Mouse (Mus musculus): ENCODE measurements around the gene Ephb1. TPM values are rescaled to one million over a fixed set of nuclear protein-coding genes. Genes with fewer than 3 reads are reported as not detected.

The Ephb1 gene
- polyA plus RNA-seq, 1 experiment = not detected

GRCm38 (mm10) chr9:102249124-102249816 lies 105.2 kb downstream of the Ephb1 start:
- no peak for TF ChIP-seq GATA1 (IDR thresholded peaks at IDR 0.05; ENCODE audit: low read length)

- TF ChIP-seq GATA1 (IDR thresholded peaks at IDR 0.05; ENCODE audit: low read length) = no peak
Observed at GRCm38 (mm10) chr9:102245551-102245950, 108.9 kb downstream of the Ephb1 start.

GRCm38 (mm10) chr9:102243296-102243695 lies 111.2 kb downstream of the Ephb1 start:
- TF ChIP-seq GATA1 (IDR thresholded peaks at IDR 0.05; ENCODE audit: low read length) = no peak

DNA sequence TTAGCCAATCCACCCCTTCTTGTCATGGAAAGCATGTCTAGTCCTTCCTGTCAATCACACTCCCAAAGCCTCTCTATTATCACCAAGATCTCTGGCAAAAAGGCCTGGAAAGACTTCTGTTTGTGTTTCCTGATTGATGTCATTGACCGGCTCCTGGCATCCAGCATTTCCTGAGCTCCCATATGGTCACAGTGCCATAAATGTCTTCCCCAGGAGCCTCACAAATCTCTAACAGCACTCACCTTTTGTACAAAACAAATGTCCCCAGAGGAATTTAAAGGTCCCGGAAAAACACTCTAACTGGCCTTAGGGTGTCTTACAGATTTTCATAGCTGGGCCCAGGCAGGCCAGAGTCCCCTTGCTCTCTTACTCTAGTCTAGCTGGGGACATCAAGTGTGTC lies 112.9 kb downstream of the Ephb1 start:
- no peak for TF ChIP-seq GATA1 (IDR thresholded peaks at IDR 0.05; ENCODE audit: low read length)

- no peak for TF ChIP-seq GATA1 (IDR thresholded peaks at IDR 0.05; ENCODE audit: low read length)
Observed at GRCm38 (mm10) chr9:102240215-102240614, 114.3 kb downstream of the Ephb1 start.

- no peak for TF ChIP-seq GATA1 (IDR thresholded peaks at IDR 0.05; ENCODE audit: low read length)
Observed at GRCm38 (mm10) chr9:102235444-102235951, 119.0 kb downstream of the Ephb1 start.

DNA sequence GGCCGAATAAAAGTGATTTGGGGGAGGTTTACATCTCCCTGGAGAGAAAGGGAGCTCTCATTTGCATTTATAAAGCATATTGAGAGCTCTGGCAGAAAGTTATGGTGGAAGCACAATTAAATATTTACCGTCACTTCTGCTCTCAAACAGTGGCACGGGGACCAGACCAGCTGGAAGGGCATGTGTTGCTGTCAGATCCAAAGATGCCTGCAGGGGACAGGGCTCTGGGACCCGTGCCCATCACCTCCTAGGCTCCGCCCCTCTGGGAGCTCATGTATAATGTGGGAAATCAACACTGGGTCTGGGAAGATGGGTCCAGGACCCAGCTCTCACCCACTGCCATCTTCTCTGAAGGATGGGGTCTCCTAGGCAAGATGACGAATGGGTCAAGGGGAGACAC lies 123.2 kb downstream of the Ephb1 start:
- TF ChIP-seq GATA1 (IDR thresholded peaks at IDR 0.05; ENCODE audit: low read length) = no peak

DNA sequence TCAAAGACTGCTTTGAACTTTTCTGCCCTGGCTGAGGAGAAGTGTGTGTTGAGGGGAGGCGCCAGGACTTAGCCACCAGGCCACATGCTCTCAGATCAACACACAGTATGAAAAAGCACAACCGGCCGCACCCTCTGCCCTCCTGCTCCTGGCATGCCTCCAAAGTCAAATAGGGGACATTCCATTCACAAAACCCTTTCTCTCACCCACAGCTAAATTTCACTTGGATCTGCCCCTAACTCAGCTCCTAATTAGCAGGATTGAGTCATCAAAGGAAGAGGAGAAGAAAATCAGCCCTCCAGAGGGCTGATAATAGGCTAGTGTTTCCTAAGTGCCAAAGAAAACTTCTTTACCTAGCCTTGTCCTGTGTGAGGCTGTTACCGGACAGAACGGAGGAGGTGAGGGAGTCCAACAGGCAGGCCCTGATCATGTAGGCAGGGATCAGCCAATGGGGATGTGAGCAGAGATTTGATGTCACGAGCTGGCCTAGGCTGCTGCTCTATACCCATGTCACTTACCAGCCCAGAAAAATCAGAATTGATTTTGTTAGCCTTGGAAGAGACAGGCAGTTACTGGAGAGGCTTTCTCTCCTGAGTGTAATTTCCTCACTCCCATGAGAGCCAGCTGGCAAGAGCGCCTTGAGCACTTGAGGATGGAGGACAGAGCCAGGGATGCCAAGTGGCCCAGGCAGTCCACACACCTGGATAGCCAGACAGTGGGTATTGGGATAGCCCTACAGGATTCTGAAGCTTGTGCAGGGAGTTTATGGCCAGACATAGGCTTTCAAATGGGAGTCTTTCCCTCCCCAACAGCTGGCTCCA lies 137.5 kb downstream of the Ephb1 start:
- TF ChIP-seq GATA1 (IDR thresholded peaks at IDR 0.05; ENCODE audit: low read length) = no peak

DNA sequence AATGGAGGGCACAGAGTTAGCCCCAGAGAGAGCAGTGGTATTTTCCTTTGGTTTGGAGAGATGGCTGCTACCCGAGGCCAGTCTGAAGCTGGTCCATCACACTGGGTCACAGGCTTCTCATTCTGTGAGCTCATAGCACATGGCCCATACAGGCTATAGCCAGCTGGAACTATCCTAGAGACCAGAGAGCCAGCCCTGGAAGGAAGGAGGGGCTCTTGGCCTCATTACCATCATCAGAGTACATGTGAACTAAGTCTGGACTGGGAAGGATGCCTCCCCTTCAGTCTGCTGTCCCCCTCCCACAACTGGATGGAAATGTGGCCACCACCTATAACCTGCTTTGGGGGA lies 142.5 kb downstream of the Ephb1 start:
- TF ChIP-seq GATA1 (IDR thresholded peaks at IDR 0.05; ENCODE audit: low read length) = no peak

DNA sequence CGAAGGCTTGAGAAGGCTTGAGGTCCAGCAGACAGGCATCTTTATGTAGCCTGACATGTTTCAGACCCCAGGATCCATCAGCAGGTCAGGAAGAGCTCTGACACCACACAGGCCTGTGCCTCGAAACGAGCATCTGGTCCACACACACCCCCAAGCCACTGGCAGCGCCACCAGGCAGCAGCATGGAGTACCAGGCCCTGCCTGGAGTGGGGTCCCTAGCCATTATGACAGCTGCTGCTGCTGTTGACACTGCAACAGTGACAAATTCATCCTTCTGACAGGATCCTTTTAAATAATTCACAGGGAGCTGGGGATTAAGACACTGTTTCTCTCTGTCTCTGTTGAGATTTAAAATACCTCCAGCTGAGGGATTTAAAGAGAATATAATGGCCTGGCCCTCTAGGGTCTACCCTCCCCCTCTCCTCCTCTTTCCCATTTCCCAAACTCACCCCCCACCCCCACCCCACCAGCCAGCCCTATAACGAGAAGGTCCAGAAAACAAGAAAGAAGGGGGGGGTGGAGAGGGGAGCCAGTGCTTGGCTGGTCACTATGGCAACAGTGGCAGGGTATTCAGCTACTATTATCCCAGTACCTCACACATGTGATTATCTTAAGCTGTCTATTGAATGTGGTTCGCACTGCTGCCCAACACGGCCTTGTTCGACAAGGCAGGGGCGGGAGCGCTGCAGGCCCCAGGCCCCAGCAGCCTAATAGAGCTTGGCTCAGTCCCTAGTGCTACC lies 143.0 kb downstream of the Ephb1 start:
- TF ChIP-seq GATA1 (IDR thresholded peaks at IDR 0.05; ENCODE audit: low read length) = no peak

GRCm38 (mm10) chr9:102205518-102205917 lies 149.0 kb downstream of the Ephb1 start:
- TF ChIP-seq GATA1 (IDR thresholded peaks at IDR 0.05; ENCODE audit: low read length) = no peak

GRCm38 (mm10) chr9:102201867-102202266 lies 152.6 kb downstream of the Ephb1 start:
- TF ChIP-seq GATA1 (IDR thresholded peaks at IDR 0.05; ENCODE audit: low read length) = no peak

DNA sequence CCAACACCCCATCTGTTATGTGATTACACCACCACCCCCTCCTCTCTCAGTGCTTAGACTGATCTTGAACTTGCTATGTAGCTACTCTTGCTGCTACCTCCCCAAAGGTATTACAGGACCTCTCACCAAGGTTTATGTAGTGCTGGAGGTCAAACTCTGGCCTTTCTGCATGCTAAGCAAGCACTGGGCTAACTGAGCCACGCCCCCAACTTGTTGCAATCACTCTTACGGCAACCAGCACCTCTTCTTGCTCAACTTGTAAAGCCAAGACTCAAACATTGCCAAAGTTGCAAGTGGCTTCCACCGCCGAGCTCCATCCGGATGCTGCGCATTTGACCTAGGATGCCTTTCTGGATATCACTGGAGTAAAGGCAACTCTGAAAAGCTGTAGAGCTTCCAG lies 157.6 kb downstream of the Ephb1 start:
- no peak for TF ChIP-seq GATA1 (IDR thresholded peaks at IDR 0.05; ENCODE audit: low read length)

DNA sequence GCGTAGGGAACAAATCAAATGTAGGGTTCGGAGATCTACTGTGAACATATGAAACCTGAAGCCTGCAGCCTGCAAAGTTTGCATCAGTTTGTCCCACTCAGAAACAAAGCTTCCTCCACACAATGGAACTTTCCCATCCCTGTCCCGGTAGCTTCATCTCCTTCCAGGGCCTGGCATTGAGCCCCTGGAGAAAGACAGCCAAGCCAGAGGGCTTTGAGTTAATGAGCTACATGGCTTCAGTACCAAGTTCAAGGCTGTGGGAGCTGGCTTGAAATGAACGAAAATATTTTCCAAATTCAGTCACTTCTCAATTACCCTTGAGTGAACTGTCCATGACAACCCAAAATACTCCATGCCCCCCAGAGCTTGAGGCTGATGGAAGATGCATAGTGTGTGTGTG lies 160.4 kb downstream of the Ephb1 start:
- TF ChIP-seq GATA1 (IDR thresholded peaks at IDR 0.05; ENCODE audit: low read length) = no peak

GRCm38 (mm10) chr9:102192724-102193685 lies 161.5 kb downstream of the Ephb1 start:
- no peak for TF ChIP-seq GATA1 (IDR thresholded peaks at IDR 0.05; ENCODE audit: low read length)
